Mouse (Mus musculus): ENCODE measurements around the gene Galt. TPM values are rescaled to one million over a fixed set of nuclear protein-coding genes. Genes with fewer than 3 reads are reported as not detected.

Galt gene
- polyA plus RNA-seq, 1 experiment from 2014 or later = 35.4 TPM

Other genes with a start within 250 kb of the Galt start
- 0.98 and 1.8 TPM in 2 replicates for gene 1110017D15Rik, start 237.9 kb upstream of the Galt start, polyA plus RNA-seq (2014; fragmentation: Nextera tagmentation; extraction: Ambion mirVana)
- 3.9 and 4.0 TPM in 2 replicates for gene Fam219a, start 185.7 kb upstream of the Galt start, polyA plus RNA-seq (2014; fragmentation: Nextera tagmentation; extraction: Ambion mirVana)
- gene Dnaic1, start 185.5 kb upstream of the Galt start, polyA plus RNA-seq (2014; fragmentation: Nextera tagmentation; extraction: Ambion mirVana) = 4.8 TPM in 2 replicates
- 30.7 and 30.9 TPM in 2 replicates for gene Enho, start 114.9 kb upstream of the Galt start, polyA plus RNA-seq (2014; fragmentation: Nextera tagmentation; extraction: Ambion mirVana)
- gene Cntfr, start 58.1 kb upstream of the Galt start, polyA plus RNA-seq (2014; fragmentation: Nextera tagmentation; extraction: Ambion mirVana) = 9.3 and 11.3 TPM in 2 replicates
- gene Il11ra1, start 55.2 kb upstream of the Galt start, polyA plus RNA-seq (2014; fragmentation: Nextera tagmentation; extraction: Ambion mirVana) = 162 TPM in 2 replicates
- gene Rpp25l, start 41.7 kb upstream of the Galt start, polyA plus RNA-seq (2014; fragmentation: Nextera tagmentation; extraction: Ambion mirVana) = 65.3 and 71.5 TPM in 2 replicates
- 121 and 126 TPM in 2 replicates for gene Dctn3, start 32.1 kb upstream of the Galt start, polyA plus RNA-seq (2014; fragmentation: Nextera tagmentation; extraction: Ambion mirVana)
- gene Arid3c, start 24.1 kb upstream of the Galt start, polyA plus RNA-seq (2014; fragmentation: Nextera tagmentation; extraction: Ambion mirVana) = not detected in 2 replicates
- gene Sigmar1, start 929 bp downstream of the Galt start, polyA plus RNA-seq (2014; fragmentation: Nextera tagmentation; extraction: Ambion mirVana) = 81.2 and 90.6 TPM in 2 replicates
- 44.0 and 49.7 TPM in 2 replicates for gene Ccl27a, start 19.0 kb downstream of the Galt start, polyA plus RNA-seq (2014; fragmentation: Nextera tagmentation; extraction: Ambion mirVana)
- 29.6 and 32.8 TPM in 2 replicates for gene Gm21541, start 148.4 kb downstream of the Galt start, polyA plus RNA-seq (2014; fragmentation: Nextera tagmentation; extraction: Ambion mirVana)
- gene Gm20878, start 186.3 kb downstream of the Galt start, polyA plus RNA-seq (2014; fragmentation: Nextera tagmentation; extraction: Ambion mirVana) = 0.78 and 2.2 TPM in 2 replicates
- gene Fam205a4, start 210.8 kb downstream of the Galt start, polyA plus RNA-seq (2014; fragmentation: Nextera tagmentation; extraction: Ambion mirVana) = 0.49 TPM in 1 of 2 replicates, not detected in the other

Data from stomach, embryonic 14.5 days (tissue).